Mouse (Mus musculus): Measurements from ENCODE around the gene Prrt3. TPM values are rescaled to one million over a fixed set of nuclear protein-coding genes. Genes with fewer than 3 reads are reported as not detected.

The Prrt3 gene
- polyA plus RNA-seq, 1 experiment: 0.05 TPM

DNA sequence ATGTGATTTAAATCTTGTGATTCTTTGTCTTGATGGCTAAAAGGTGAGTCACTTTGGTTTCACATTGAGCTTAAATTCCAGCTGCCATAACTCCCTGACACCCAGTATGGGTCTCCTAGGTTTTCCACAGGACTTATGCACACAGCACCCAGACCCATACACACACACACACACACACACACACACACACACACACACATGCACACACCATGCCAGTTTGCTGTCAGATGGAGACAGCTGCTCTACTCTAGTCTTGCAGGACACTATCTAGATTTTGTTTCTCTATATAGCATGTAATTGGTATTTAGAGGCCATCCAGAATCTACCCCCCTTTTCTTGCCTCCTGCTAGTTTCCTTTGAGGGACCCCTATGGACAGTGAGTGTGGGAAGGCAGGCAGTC is 5.4 kb upstream of the Prrt3 start:
- no peaks in the 10 kb centered on the region for H3K4me1 ChIP-seq (ENCODE audit: control insufficient read depth, insufficient read depth, low read length)
- TF ChIP-seq POLR2A (IDR thresholded peaks at IDR 0.05; ENCODE audit: low read depth, low read length) (no peak), CTCF (conservative IDR thresholded peaks at IDR 0.05; ENCODE audit: insufficient read depth, insufficient read length, low read depth, low read length) (no peak)
- H3K27ac ChIP-seq (ENCODE audit: insufficient read depth, low read depth, low read length): no peak overlapping the region
- no peak overlapping the region for H3K4me3 ChIP-seq (ENCODE audit: insufficient read depth, low read depth, low read length)
- no peak for DNase-seq
- no peaks in the 10 kb centered on the region for H3K27me3 ChIP-seq (replicated peaks; ENCODE audit: control insufficient read depth, insufficient read depth, low read length)
- no peaks in the 10 kb centered on the region for H3K36me3 ChIP-seq (ENCODE audit: control insufficient read depth, insufficient read depth, low read length)

DNA sequence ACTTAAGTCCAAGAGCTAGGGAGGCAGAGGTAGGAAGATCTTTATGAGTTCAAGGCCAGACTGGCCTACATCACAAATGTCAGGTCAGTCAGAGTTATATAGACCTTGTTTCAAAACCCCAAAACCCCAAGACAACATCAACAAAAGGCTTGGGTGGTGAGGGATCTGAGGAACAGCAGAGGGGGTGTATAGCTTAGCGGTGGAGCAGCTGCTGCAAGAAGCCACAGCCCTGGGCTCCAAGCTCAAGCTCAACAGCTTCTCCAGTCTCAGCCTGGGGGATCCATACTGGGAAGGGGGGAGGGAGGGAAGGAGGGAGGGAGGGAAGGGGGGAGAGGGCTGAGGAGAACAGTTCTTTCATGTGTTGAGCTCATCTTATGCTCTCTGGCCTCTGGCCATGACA is 4.0 kb upstream of the Prrt3 start:
- Histone ChIP-seq H3K36me3 (ENCODE audit: control insufficient read depth, insufficient read depth, low read length) (no peaks in the 10 kb centered on the region), H3K4me1 (ENCODE audit: control insufficient read depth, insufficient read depth, low read length) (no peaks in the 10 kb centered on the region), H3K27me3 (replicated peaks; ENCODE audit: control insufficient read depth, insufficient read depth, low read length) (no peaks in the 10 kb centered on the region), H3K27ac (ENCODE audit: insufficient read depth, low read depth, low read length) (no peak overlapping the region), H3K4me3 (ENCODE audit: insufficient read depth, low read depth, low read length) (no peak overlapping the region)
- DNase-seq: no peak
- 80% methylated on average over 1 of the region's 1 CpGs for WGBS
- TF ChIP-seq CTCF (conservative IDR thresholded peaks at IDR 0.05; ENCODE audit: insufficient read depth, insufficient read length, low read depth, low read length) (no peak), POLR2A (IDR thresholded peaks at IDR 0.05; ENCODE audit: low read depth, low read length) (no peak)

DNA sequence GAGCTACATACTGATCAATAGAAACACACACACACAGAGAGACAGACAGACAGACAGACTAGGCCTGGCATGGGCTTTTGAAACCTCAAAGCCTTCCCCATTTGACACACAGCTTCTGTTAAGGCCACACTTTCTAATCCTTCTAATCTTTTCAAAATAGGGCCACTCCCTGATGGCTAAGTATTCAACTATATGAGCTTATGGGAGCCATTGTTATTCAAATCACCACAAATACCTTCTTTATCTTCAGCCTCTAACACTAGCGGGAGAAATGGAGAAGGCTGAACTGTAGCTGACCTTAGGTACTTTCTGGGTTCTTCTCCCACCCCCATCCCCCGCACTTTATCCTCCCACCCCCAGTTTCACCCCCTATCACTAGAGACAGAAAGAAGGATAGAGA is 1.1 kb upstream of the Prrt3 start:
- 85% methylated on average over 2 of the region's 2 CpGs for WGBS
- no peaks in the 10 kb centered on the region for H3K27me3 ChIP-seq (replicated peaks; ENCODE audit: control insufficient read depth, insufficient read depth, low read length)
- H3K4me1 ChIP-seq (ENCODE audit: control insufficient read depth, insufficient read depth, low read length): no peaks in the 10 kb centered on the region
- H3K4me3 ChIP-seq (ENCODE audit: insufficient read depth, low read depth, low read length): no peak overlapping the region
- DNase-seq: no peak
- no peaks in the 10 kb centered on the region for H3K36me3 ChIP-seq (ENCODE audit: control insufficient read depth, insufficient read depth, low read length)
- no peak for TF ChIP-seq CTCF (conservative IDR thresholded peaks at IDR 0.05; ENCODE audit: insufficient read depth, insufficient read length, low read depth, low read length)
- no peak for TF ChIP-seq POLR2A (IDR thresholded peaks at IDR 0.05; ENCODE audit: low read depth, low read length)
- no peak overlapping the region for H3K27ac ChIP-seq (ENCODE audit: insufficient read depth, low read depth, low read length)

DNA sequence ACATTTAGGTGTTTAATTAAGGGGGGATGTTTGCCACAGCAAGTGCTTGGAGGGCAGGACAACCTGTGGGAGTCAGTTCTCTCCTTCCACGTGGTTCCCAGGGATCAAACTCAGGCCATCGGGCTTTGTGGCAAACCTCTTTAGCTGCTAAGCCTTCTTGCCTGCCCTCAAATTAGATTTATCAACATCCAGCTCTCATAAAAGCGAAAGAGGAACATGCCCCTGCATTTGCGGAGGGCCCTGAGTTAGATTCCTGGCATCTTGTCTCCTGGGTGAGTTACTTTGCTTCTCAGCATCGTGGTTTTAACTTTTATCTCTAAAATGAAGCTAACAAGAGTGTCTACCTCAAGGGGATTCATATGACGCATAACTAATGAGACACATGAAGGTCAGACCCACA is 2.4 kb downstream of the Prrt3 start:
- Histone ChIP-seq H3K27me3 (replicated peaks; ENCODE audit: control insufficient read depth, insufficient read depth, low read length) (no peaks in the 10 kb centered on the region), H3K36me3 (ENCODE audit: control insufficient read depth, insufficient read depth, low read length) (no peaks in the 10 kb centered on the region), H3K27ac (ENCODE audit: insufficient read depth, low read depth, low read length) (no peak overlapping the region), H3K4me3 (ENCODE audit: insufficient read depth, low read depth, low read length) (no peak overlapping the region), H3K4me1 (ENCODE audit: control insufficient read depth, insufficient read depth, low read length) (no peaks in the 10 kb centered on the region)
- TF ChIP-seq CTCF (conservative IDR thresholded peaks at IDR 0.05; ENCODE audit: insufficient read depth, insufficient read length, low read depth, low read length) (no peak), POLR2A (IDR thresholded peaks at IDR 0.05; ENCODE audit: low read depth, low read length) (no peak)
- WGBS: 68% methylated on average over 6 of the region's 6 CpGs
- no peak for DNase-seq

DNA sequence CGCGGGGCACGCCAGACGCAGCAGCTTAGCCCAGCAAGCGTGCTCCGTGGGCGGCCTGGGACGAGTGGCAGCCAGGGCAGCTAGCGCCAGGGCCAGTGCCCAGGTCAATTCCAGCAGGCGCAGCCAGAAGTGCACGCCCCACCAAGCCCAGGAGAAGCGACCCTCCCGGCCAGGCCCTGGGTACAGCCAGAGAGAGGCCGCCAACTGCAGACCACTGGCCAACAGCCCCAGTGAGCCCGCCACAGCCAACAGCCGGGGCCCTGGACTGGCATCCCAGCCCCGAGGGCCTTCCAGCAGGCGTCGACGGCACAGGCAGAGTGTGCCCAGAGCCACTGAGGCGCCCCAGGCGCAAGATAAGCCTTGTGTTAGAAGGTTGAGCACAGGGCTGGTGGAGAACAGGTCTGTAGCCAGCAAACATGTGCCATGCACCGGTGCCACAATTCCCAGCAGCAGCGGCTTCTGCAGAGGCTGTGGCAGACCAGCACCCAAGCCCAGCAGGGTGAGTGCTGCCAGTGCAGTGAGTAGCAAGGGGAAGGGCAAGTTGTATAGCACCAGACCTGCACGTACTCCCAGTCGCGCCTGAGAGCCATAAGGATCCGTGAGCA is 6.6 kb downstream of the Prrt3 start:
- peak overlapping the region; percentile 52; the same call in 1 of the 2 replicates for H3K4me3 ChIP-seq (ENCODE audit: insufficient read depth, low read depth, low read length)
- no peak for DNase-seq
- TF ChIP-seq POLR2A (IDR thresholded peaks at IDR 0.05; ENCODE audit: low read depth, low read length) (no peak), CTCF (conservative IDR thresholded peaks at IDR 0.05; ENCODE audit: insufficient read depth, insufficient read length, low read depth, low read length) (no peak)
- 54% methylated on average over 28 of the region's 28 CpGs for WGBS
- H3K36me3 ChIP-seq (ENCODE audit: control insufficient read depth, insufficient read depth, low read length): no peaks in the 10 kb centered on the region
- H3K27ac ChIP-seq (ENCODE audit: insufficient read depth, low read depth, low read length): no peak overlapping the region
- no peaks in the 10 kb centered on the region for H3K4me1 ChIP-seq (ENCODE audit: control insufficient read depth, insufficient read depth, low read length)
- no peaks in the 10 kb centered on the region for H3K27me3 ChIP-seq (replicated peaks; ENCODE audit: control insufficient read depth, insufficient read depth, low read length)

DNA sequence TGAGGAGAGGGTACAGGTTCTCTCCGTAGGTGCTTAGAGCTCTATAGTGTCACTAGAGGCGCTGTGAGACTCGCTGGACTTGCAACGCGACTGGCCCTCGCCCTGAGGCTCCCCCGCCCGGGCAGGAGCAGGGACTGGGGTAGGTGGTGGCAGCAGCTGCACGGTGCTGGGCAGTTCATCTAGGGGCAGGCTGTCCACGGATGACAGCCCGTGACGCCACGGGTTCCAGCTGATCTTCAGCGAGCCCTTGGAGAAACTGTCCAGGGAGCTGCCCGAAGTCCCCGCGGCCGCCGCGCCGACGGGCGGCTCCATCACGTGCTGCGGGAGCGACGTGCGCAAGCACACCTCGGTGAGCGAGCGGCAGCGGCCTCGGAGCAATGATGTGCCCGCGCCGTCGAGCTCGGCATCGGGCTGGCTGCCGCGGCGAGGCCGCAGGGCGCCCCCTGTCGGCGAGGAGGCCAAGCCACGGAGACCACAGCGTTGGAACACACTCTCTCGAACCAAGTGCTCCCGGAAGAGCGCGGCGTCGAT is 7.4 kb downstream of the Prrt3 start:
- DNase-seq: peak; percentile 85
- Histone ChIP-seq H3K36me3 (ENCODE audit: control insufficient read depth, insufficient read depth, low read length) (no peaks in the 10 kb centered on the region; the same call in 1 of the 2 replicates), H3K27me3 (replicated peaks; ENCODE audit: control insufficient read depth, insufficient read depth, low read length) (no peaks in the 10 kb centered on the region), H3K27ac (ENCODE audit: insufficient read depth, low read depth, low read length) (no peak overlapping the region; the same call in 1 of the 2 replicates), H3K4me1 (ENCODE audit: control insufficient read depth, insufficient read depth, low read length) (no peaks in the 10 kb centered on the region), H3K4me3 (ENCODE audit: insufficient read depth, low read depth, low read length) (peak overlapping the region; percentile 52)
- TF ChIP-seq POLR2A (IDR thresholded peaks at IDR 0.05; ENCODE audit: low read depth, low read length) (no peak), CTCF (conservative IDR thresholded peaks at IDR 0.05; ENCODE audit: insufficient read depth, insufficient read length, low read depth, low read length) (peak; percentile 74)
- WGBS: 2% methylated on average over 54 of the region's 54 CpGs

DNA sequence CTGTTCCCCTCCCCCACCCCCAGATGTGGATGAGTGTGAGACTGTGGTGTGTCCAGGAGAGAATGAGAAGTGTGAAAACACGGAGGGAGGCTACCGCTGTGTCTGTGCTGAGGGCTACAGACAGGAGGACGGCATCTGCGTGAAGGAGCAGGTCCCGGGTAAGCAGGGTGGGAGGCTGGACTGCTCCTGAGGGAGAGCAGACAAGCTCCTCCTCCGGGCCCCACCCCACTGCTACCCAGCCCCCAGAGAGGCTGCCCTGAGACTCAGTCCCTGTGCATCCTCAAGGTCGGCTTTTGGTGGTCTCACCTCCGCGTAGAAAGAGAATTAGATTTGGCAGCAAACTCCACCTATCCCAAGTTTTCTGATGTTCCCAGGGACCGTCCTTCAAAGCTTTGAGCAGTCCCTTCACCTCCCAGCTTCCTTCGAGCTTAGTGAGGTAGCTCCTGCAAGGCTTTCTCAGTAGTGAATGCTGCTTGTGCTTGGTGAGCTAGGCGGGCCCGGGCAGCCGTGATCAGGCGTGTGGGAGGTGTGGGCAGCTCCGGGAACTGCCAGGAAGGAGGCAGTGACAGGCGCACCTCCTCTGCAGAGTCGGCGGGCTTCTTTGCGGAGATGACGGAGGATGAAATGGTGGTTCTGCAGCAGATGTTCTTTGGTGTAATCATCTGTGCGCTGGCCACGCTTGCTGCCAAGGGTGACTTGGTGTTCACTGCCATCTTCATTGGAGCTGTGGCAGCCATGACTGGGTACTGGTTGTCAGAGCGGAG is 9.4 kb downstream of the Prrt3 start:
- 85% methylated on average over 24 of the region's 24 CpGs for WGBS

More for the DNA sequence above, 9.4 kb downstream of the Prrt3 start:
- H3K4me3 ChIP-seq (ENCODE audit: insufficient read depth, low read depth, low read length): no peak overlapping the region
- TF ChIP-seq POLR2A (IDR thresholded peaks at IDR 0.05; ENCODE audit: low read depth, low read length) (no peak), CTCF (conservative IDR thresholded peaks at IDR 0.05; ENCODE audit: insufficient read depth, insufficient read length, low read depth, low read length) (no peak)
- no peak for DNase-seq
- no peak overlapping the region for H3K27ac ChIP-seq (ENCODE audit: insufficient read depth, low read depth, low read length)
- no peaks in the 10 kb centered on the region; the same call in 1 of the 2 replicates for H3K36me3 ChIP-seq (ENCODE audit: control insufficient read depth, insufficient read depth, low read length)
- no peaks in the 10 kb centered on the region for H3K27me3 ChIP-seq (replicated peaks; ENCODE audit: control insufficient read depth, insufficient read depth, low read length)
- H3K4me1 ChIP-seq (ENCODE audit: control insufficient read depth, insufficient read depth, low read length): no peaks in the 10 kb centered on the region; the same call in 1 of the 2 replicates
